Mouse (Mus musculus): Measurements from ENCODE around the gene Neurog3. TPM values are rescaled to one million over a fixed set of nuclear protein-coding genes. Genes with fewer than 3 reads are reported as not detected.

The Neurog3 gene
- not detected in 2 replicates for polyA plus RNA-seq (2012; rRNA removed)

- WGBS, result under 1% methylated on average over 29 of the region's 29 CpGs
- TF ChIP-seq POLR2A (IDR thresholded peaks at IDR 0.05; ENCODE audit: low read depth, low read length), result no peak
- TF ChIP-seq CTCF (conservative IDR thresholded peaks at IDR 0.05; ENCODE audit: insufficient read depth, insufficient read length, low read depth, low read length), result no peak
- no peaks in the 10 kb centered on the region for H3K4me1 ChIP-seq (ENCODE audit: control insufficient read depth, insufficient read depth, low read length)
- no peaks in the 10 kb centered on the region; the same call in 1 of the 2 replicates for H3K27me3 ChIP-seq (replicated peaks; ENCODE audit: control insufficient read depth, insufficient read depth, low read length)
- no peak within 1 kb of the TSS for H3K27ac ChIP-seq (ENCODE audit: insufficient read depth, low read depth, low read length)
- no peaks in the 10 kb centered on the region for H3K36me3 ChIP-seq (ENCODE audit: control insufficient read depth, insufficient read depth, low read length)
- no peak within 1 kb of the TSS for H3K4me3 ChIP-seq (ENCODE audit: insufficient read depth, low read depth, low read length)
- DNase-seq, result no peak
Measured at GRCm38 (mm10) chr10:62132691-62133281, at the start of gene Neurog3. Neurog3 (plus strand) TSS chr10:62133090.

- no peak overlapping the region for H3K4me3 ChIP-seq (ENCODE audit: insufficient read depth, low read depth, low read length)
- WGBS, result 72% methylated on average over 2 of the region's 2 CpGs
- no peak for DNase-seq
Measured at GRCm38 (mm10) chr10:62086044-62086443, 46.8 kb upstream of the Neurog3 start.

GRCm38 (mm10) chr10:62086826-62087225 is 46.1 kb upstream of the Neurog3 start:
- Histone ChIP-seq H3K36me3 (ENCODE audit: control insufficient read depth, insufficient read depth, low read length) (no peaks in the 10 kb centered on the region), H3K4me3 (ENCODE audit: insufficient read depth, low read depth, low read length) (no peak overlapping the region), H3K27me3 (replicated peaks; ENCODE audit: control insufficient read depth, insufficient read depth, low read length) (no peaks in the 10 kb centered on the region), H3K4me1 (ENCODE audit: control insufficient read depth, insufficient read depth, low read length) (no peaks in the 10 kb centered on the region), H3K27ac (ENCODE audit: insufficient read depth, low read depth, low read length) (no peak overlapping the region)
- TF ChIP-seq POLR2A (IDR thresholded peaks at IDR 0.05; ENCODE audit: low read depth, low read length) (no peak), CTCF (conservative IDR thresholded peaks at IDR 0.05; ENCODE audit: insufficient read depth, insufficient read length, low read depth, low read length) (no peak)
- DNase-seq, result no peak
- WGBS, result 95% methylated on average over 5 of the region's 5 CpGs

More at GRCm38 (mm10) chr10:62086044-62086443, 46.8 kb upstream of the Neurog3 start:
- H3K36me3 ChIP-seq (ENCODE audit: control insufficient read depth, insufficient read depth, low read length), result no peaks in the 10 kb centered on the region
- no peaks in the 10 kb centered on the region for H3K27me3 ChIP-seq (replicated peaks; ENCODE audit: control insufficient read depth, insufficient read depth, low read length)
- no peak overlapping the region for H3K27ac ChIP-seq (ENCODE audit: insufficient read depth, low read depth, low read length)
- H3K4me1 ChIP-seq (ENCODE audit: control insufficient read depth, insufficient read depth, low read length), result no peaks in the 10 kb centered on the region
- TF ChIP-seq CTCF (conservative IDR thresholded peaks at IDR 0.05; ENCODE audit: insufficient read depth, insufficient read length, low read depth, low read length), result no peak

- TF ChIP-seq POLR2A (IDR thresholded peaks at IDR 0.05; ENCODE audit: low read depth, low read length) (no peak), CTCF (conservative IDR thresholded peaks at IDR 0.05; ENCODE audit: insufficient read depth, insufficient read length, low read depth, low read length) (no peak)
- WGBS, result 83% methylated on average over 5 of the region's 5 CpGs
- Histone ChIP-seq H3K27me3 (replicated peaks; ENCODE audit: control insufficient read depth, insufficient read depth, low read length) (no peaks in the 10 kb centered on the region), H3K27ac (ENCODE audit: insufficient read depth, low read depth, low read length) (no peak overlapping the region), H3K4me3 (ENCODE audit: insufficient read depth, low read depth, low read length) (no peak overlapping the region), H3K4me1 (ENCODE audit: control insufficient read depth, insufficient read depth, low read length) (no peaks in the 10 kb centered on the region), H3K36me3 (ENCODE audit: control insufficient read depth, insufficient read depth, low read length) (no peaks in the 10 kb centered on the region)
- no peak for DNase-seq
Measured at GRCm38 (mm10) chr10:62088411-62088810, 44.5 kb upstream of the Neurog3 start.

GRCm38 (mm10) chr10:62089071-62089470 is 43.8 kb upstream of the Neurog3 start:
- WGBS, result 49% methylated on average over 7 of the region's 7 CpGs
- H3K4me1 ChIP-seq (ENCODE audit: control insufficient read depth, insufficient read depth, low read length), result no peaks in the 10 kb centered on the region
- DNase-seq, result no peak
- H3K27ac ChIP-seq (ENCODE audit: insufficient read depth, low read depth, low read length), result no peak overlapping the region
- TF ChIP-seq CTCF (conservative IDR thresholded peaks at IDR 0.05; ENCODE audit: insufficient read depth, insufficient read length, low read depth, low read length) (no peak), POLR2A (IDR thresholded peaks at IDR 0.05; ENCODE audit: low read depth, low read length) (no peak)
- no peak overlapping the region for H3K4me3 ChIP-seq (ENCODE audit: insufficient read depth, low read depth, low read length)
- H3K36me3 ChIP-seq (ENCODE audit: control insufficient read depth, insufficient read depth, low read length), result no peaks in the 10 kb centered on the region
- no peaks in the 10 kb centered on the region for H3K27me3 ChIP-seq (replicated peaks; ENCODE audit: control insufficient read depth, insufficient read depth, low read length)

GRCm38 (mm10) chr10:62089486-62089885 is 43.4 kb upstream of the Neurog3 start:
- H3K27me3 ChIP-seq (replicated peaks; ENCODE audit: control insufficient read depth, insufficient read depth, low read length), result no peaks in the 10 kb centered on the region
- no peak overlapping the region for H3K27ac ChIP-seq (ENCODE audit: insufficient read depth, low read depth, low read length)
- TF ChIP-seq CTCF (conservative IDR thresholded peaks at IDR 0.05; ENCODE audit: insufficient read depth, insufficient read length, low read depth, low read length), result no peak
- TF ChIP-seq POLR2A (IDR thresholded peaks at IDR 0.05; ENCODE audit: low read depth, low read length), result no peak
- DNase-seq, result peak; percentile 56
- H3K4me3 ChIP-seq (ENCODE audit: insufficient read depth, low read depth, low read length), result no peak overlapping the region
- H3K4me1 ChIP-seq (ENCODE audit: control insufficient read depth, insufficient read depth, low read length), result no peaks in the 10 kb centered on the region
- H3K36me3 ChIP-seq (ENCODE audit: control insufficient read depth, insufficient read depth, low read length), result no peaks in the 10 kb centered on the region

GRCm38 (mm10) chr10:62093903-62094302 is 39.0 kb upstream of the Neurog3 start:
- TF ChIP-seq CTCF (conservative IDR thresholded peaks at IDR 0.05; ENCODE audit: insufficient read depth, insufficient read length, low read depth, low read length) (no peak), POLR2A (IDR thresholded peaks at IDR 0.05; ENCODE audit: low read depth, low read length) (no peak)
- no peak for DNase-seq
- Histone ChIP-seq H3K4me3 (ENCODE audit: insufficient read depth, low read depth, low read length) (no peak overlapping the region), H3K27me3 (replicated peaks; ENCODE audit: control insufficient read depth, insufficient read depth, low read length) (no peaks in the 10 kb centered on the region), H3K4me1 (ENCODE audit: control insufficient read depth, insufficient read depth, low read length) (no peaks in the 10 kb centered on the region), H3K36me3 (ENCODE audit: control insufficient read depth, insufficient read depth, low read length) (no peaks in the 10 kb centered on the region), H3K27ac (ENCODE audit: insufficient read depth, low read depth, low read length) (no peak overlapping the region)
- 56% methylated on average over 7 of the region's 7 CpGs for WGBS

Data from kidney, adult 2 months (tissue).